Mouse (Mus musculus): ENCODE results near the gene Cma2.

GRCm38 (mm10) chr14:55926847-55927246 lies 23.9 kb upstream of the Cma2 start:
- no peak for TF ChIP-seq CTCF (IDR thresholded peaks at IDR 0.05; ENCODE audit: low read depth)
- no peak for TF ChIP-seq EP300 (IDR thresholded peaks at IDR 0.05; ENCODE audit: low read depth)

Data from liver, postnatal 0 days (tissue).